49 mouse cellular contexts compared by ENCODE assay signal in the genomic region with DNA sequence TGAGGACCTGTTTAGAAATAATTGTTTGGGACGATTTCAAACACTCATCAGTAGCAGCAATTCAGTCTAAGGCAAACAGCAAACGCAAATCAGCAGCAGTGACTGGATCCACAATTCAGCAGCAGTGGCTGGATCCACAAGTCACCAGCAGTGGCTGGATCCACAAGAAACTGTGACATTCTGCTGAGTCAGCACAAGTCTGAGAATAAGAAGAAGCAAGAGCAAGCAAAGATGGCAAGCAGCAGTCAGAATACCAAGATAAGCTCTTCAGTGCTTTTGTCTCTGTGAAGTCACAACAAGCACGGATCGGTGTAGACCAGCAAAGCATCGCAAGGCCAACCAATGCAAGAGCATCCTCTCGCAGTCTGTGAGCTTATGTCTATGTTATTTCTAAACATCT. TPM values are rescaled to one million over a fixed set of nuclear protein-coding genes. Genes with fewer than 3 reads are reported as not detected.
"Had no signal": no experiment of that assay in that cellular context is flagged by ENCODE, and none has a peak within 500 bp of the region (broad histone marks: within the 10 kb centered on the region; RNA-seq: fewer than 3 reads in every experiment).

No protein-coding gene starts in this region.

- H3K9ac ChIP-seq: heart, embryonic 12.5 days; heart, embryonic 13.5 days; heart, embryonic 15.5 days; hindbrain, embryonic 12.5 days; hindbrain, embryonic 13.5 days; hindbrain, embryonic 14.5 days; hindbrain, embryonic 15.5 days; intestine, embryonic 15.5 days; kidney, embryonic 15.5 days had no signal

- H3K27ac ChIP-seq: heart, embryonic 13.5 days; heart, embryonic 15.5 days; hindbrain, embryonic 10.5 days; hindbrain, embryonic 12.5 days; hindbrain, embryonic 13.5 days; hindbrain, embryonic 14.5 days; hindbrain, embryonic 15.5 days; hindbrain, postnatal 0 days; intestine, embryonic 15.5 days; kidney, embryonic 15.5 days; kidney, postnatal 0 days; layer of hippocampus, adult 2 months; left cerebral cortex, adult 2 months had no signal

- H3K36me3 ChIP-seq: heart, embryonic 12.5 days; heart, embryonic 13.5 days; heart, embryonic 15.5 days; hindbrain, embryonic 10.5 days; hindbrain, embryonic 12.5 days; hindbrain, embryonic 13.5 days; hindbrain, embryonic 15.5 days; intestine, embryonic 15.5 days; kidney, embryonic 15.5 days had no signal

- H3K9me3 ChIP-seq: heart, embryonic 12.5 days; heart, embryonic 13.5 days; heart, embryonic 15.5 days; hindbrain, embryonic 10.5 days; hindbrain, embryonic 12.5 days; hindbrain, embryonic 13.5 days; hindbrain, embryonic 15.5 days; intestine, embryonic 15.5 days; kidney, embryonic 15.5 days had no signal

- H3K4me1 ChIP-seq: heart, embryonic 13.5 days; heart, embryonic 15.5 days; hindbrain, embryonic 13.5 days; hindbrain, embryonic 15.5 days; intestine, embryonic 15.5 days; kidney, embryonic 15.5 days had no signal

- DNase-seq: heart, postnatal 10 days; heart, postnatal 14 days; heart, postnatal 36 days; heart, postnatal 4 days; kidney, adult 11 months; kidney, adult 18-20 months; kidney, adult 2 months; kidney, adult 8-10 months; kidney, adult 9 months; kidney, postnatal 10 days; kidney, postnatal 14 days; kidney, postnatal 25 days; kidney, postnatal 36 days; kidney, postnatal 4 days; layer of hippocampus, adult 9-11 months; layer of hippocampus, postnatal 36 days had no signal

- H3K27me3 ChIP-seq: intestine, embryonic 15.5 days had no signal

- H3K4me3 ChIP-seq: heart, embryonic 12.5 days; heart, embryonic 13.5 days; heart, embryonic 15.5 days; hindbrain, embryonic 10.5 days; hindbrain, embryonic 12.5 days; hindbrain, embryonic 13.5 days; hindbrain, embryonic 15.5 days; intestine, embryonic 15.5 days; kidney, embryonic 15.5 days; layer of hippocampus, adult 2 months; left cerebral cortex, adult 2 months had no signal

- H3K4me2 ChIP-seq: heart, embryonic 11.5 days; heart, embryonic 12.5 days; heart, embryonic 13.5 days; heart, embryonic 15.5 days; hindbrain, embryonic 12.5 days; hindbrain, embryonic 13.5 days; hindbrain, embryonic 14.5 days; hindbrain, embryonic 15.5 days; intestine, embryonic 15.5 days; kidney, embryonic 15.5 days had no signal

RNA-seq across cellular contexts. Expression of gene Olig3, which starts 12.3 kb away (rescaled TPM):
- total RNA-seq: heart, postnatal 10 days; heart, postnatal 25 days; heart, postnatal 36 days; heart, postnatal 4 days; hematopoietic stem cell, adult 5-6 weeks; hindbrain, postnatal 0 days; layer of hippocampus, adult 18-20 months; layer of hippocampus, adult 2 months; layer of hippocampus, adult 8-10 months; layer of hippocampus, postnatal 10 days; layer of hippocampus, postnatal 14 days; layer of hippocampus, postnatal 25 days; layer of hippocampus, postnatal 36 days; left cerebral cortex, adult 2 months; left cerebral cortex, adult 8-10 months had no signal
- polyA plus RNA-seq: heart, embryonic 13.5 days; heart, embryonic 14.5 days; heart, embryonic 15.5 days; heart, embryonic 16.5 days; heart, postnatal 0 days; inflammation-experienced regulatory T-cells, adult 6 months; intestine, embryonic 14.5 days; intestine, embryonic 15.5 days; intestine, embryonic 16.5 days; intestine, postnatal 0 days; kidney, adult 2 months; kidney, embryonic 14.5 days; kidney, embryonic 15.5 days; kidney, embryonic 16.5 days; kidney, postnatal 0 days; large intestine, adult 2 months had no signal
